Mouse (Mus musculus) midbrain, embryonic 16.5 days (tissue): ENCODE measurements around the gene Dctn5. TPM values are rescaled to one million over a fixed set of nuclear protein-coding genes. Genes with fewer than 3 reads are reported as not detected.

Experiments used
- ATAC-seq: fragments of 200-750 bp; cut with Nextera tagmentation; 2 replicates; pipeline ENCODE4 v1.8.0; 2017; ENCODE audit warnings: moderate TSS enrichment
- H3K27ac ChIP-seq: fragments of 300-500 bp; sonication (generic); 2 replicates; pipeline ENCODE4 v1.5.1; 2014; ENCODE audit warnings: mild to moderate bottlenecking, low read length, mixed read lengths
- H3K27me3 ChIP-seq: fragments of 300-500 bp; sonication (generic); 2 replicates; pipeline ENCODE4 v1.6.1; 2014; ENCODE audit warnings: low read depth, low read length, mixed read lengths; ENCODE audit not compliant: control insufficient read depth, insufficient read depth
- H3K36me3 ChIP-seq: fragments of 300-500 bp; sonication (generic); 2 replicates; pipeline ENCODE4 v1.6.1; 2014; ENCODE audit warnings: mild to moderate bottlenecking, low read length, moderate library complexity, mixed read lengths; ENCODE audit not compliant: control insufficient read depth, insufficient read depth
- H3K4me1 ChIP-seq: fragments of 300-500 bp; sonication (generic); 2 replicates; pipeline ENCODE4 v1.6.1; 2014; ENCODE audit warnings: mild to moderate bottlenecking, low read length, mixed read lengths; ENCODE audit not compliant: control insufficient read depth, insufficient read depth
- H3K4me2 ChIP-seq: fragments of 300-500 bp; sonication (generic); 2 replicates; pipeline ENCODE4 v1.6.1; 2014; ENCODE audit warnings: mild to moderate bottlenecking, low read length, mixed read lengths
- H3K4me3 ChIP-seq: fragments of 300-500 bp; sonication (generic); 2 replicates; pipeline ENCODE4 v1.5.1; 2014; ENCODE audit warnings: low read depth, mild to moderate bottlenecking, low read length, moderate library complexity, mixed read lengths
- H3K9ac ChIP-seq: fragments of 300-500 bp; sonication (generic); 2 replicates; pipeline ENCODE4 v1.6.1; 2014; ENCODE audit warnings: low read depth, low read length, mixed read lengths
- H3K9me3 ChIP-seq: fragments of 300-500 bp; sonication (generic); replicated peaks from 2 replicates; pipeline ENCODE4 v1.6.1; 2014; ENCODE audit warnings: mild to moderate bottlenecking, low read length, mixed read lengths; ENCODE audit not compliant: control insufficient read depth, poor library complexity, severe bottlenecking
- WGBS: fragments of 180-500 bp; shearing (Covaris S2); extraction: QIAGEN DNeasy Blood & Tissue Kit; methylation state at CpG from one replicate; pipeline ENCODE4 v1.1.7; 2014; 5-methylcytosine and 5-hydroxymethylcytosine counted together
- polyA plus RNA-seq: library from polyadenylated mRNA; unstranded; fragments of >200 nt; fragmentation: Nextera tagmentation; extraction: Ambion mirVana; gene quantifications from 2 replicates; pipeline ENCODE4 v1.2.1, GENCODE M21; 2015

Dctn5 gene
- polyA plus RNA-seq, 1 experiment from 2014 or later: 169 TPM

GRCm38 (mm10) chr7:122186043-122186442, 53.2 kb downstream of the Dctn5 start, which contains the start of gene Ern2:
Gene Ern2 (minus strand): TSS chr7:122186207.
- H3K9me3 ChIP-seq: no peaks in the 10 kb centered on the region
- ATAC-seq: no peak
- H3K4me3 ChIP-seq: peak within 1 kb of the TSS; percentile 7
- H3K4me2 ChIP-seq: peak within 1 kb of the TSS; percentile 49
- 30% methylated on average over 15 of the region's 17 CpGs for WGBS
- H3K9ac ChIP-seq: peak within 1 kb of the TSS; percentile 41; the same call in 1 of the 2 replicates
- H3K27me3 ChIP-seq: no peaks in the 10 kb centered on the region
- no peak within 1 kb of the TSS for H3K27ac ChIP-seq
- no peaks in the 10 kb centered on the region for H3K36me3 ChIP-seq
- peaks cover 2% of the 10 kb centered on the region for H3K4me1 ChIP-seq

- Histone ChIP-seq H3K4me3 (no peak overlapping the region), H3K9me3 (no peaks in the 10 kb centered on the region), H3K27ac (no peak overlapping the region), H3K36me3 (no peaks in the 10 kb centered on the region), H3K9ac (no peak overlapping the region), H3K27me3 (no peaks in the 10 kb centered on the region), H3K4me2 (no peak overlapping the region), H3K4me1 (peaks cover 2% of the 10 kb centered on the region)
- WGBS: 27% methylated on average over 7 of the region's 7 CpGs
- ATAC-seq: no peak
These were observed 56.6 kb downstream of the Dctn5 start for GRCm38 (mm10) chr7:122189484-122189883.

GRCm38 (mm10) chr7:122191097-122191496, 58.3 kb downstream of the Dctn5 start:
- no peak overlapping the region for H3K9ac ChIP-seq
- no peak overlapping the region for H3K4me3 ChIP-seq
- no peak overlapping the region for H3K4me2 ChIP-seq
- H3K4me1 ChIP-seq: peaks cover under 1% of the 10 kb centered on the region; the same call in 1 of the 2 replicates
- no peak overlapping the region for H3K27ac ChIP-seq
- ATAC-seq: no peak
- WGBS: 67% methylated on average over 10 of the region's 10 CpGs
- no peaks in the 10 kb centered on the region for H3K27me3 ChIP-seq
- no peaks in the 10 kb centered on the region for H3K9me3 ChIP-seq
- H3K36me3 ChIP-seq: no peaks in the 10 kb centered on the region

GRCm38 (mm10) chr7:122193919-122194318, 61.1 kb downstream of the Dctn5 start:
- Histone ChIP-seq H3K4me3 (no peak overlapping the region), H3K4me1 (no peaks in the 10 kb centered on the region), H3K27me3 (no peaks in the 10 kb centered on the region), H3K9ac (no peak overlapping the region), H3K4me2 (no peak overlapping the region), H3K9me3 (no peaks in the 10 kb centered on the region), H3K27ac (no peak overlapping the region), H3K36me3 (no peaks in the 10 kb centered on the region)
- ATAC-seq: no peak

GRCm38 (mm10) chr7:122196771-122197170, 63.9 kb downstream of the Dctn5 start:
- WGBS: 91% methylated on average over 9 of the region's 9 CpGs

GRCm38 (mm10) chr7:122197306-122197705, 64.5 kb downstream of the Dctn5 start:
- Histone ChIP-seq H3K4me2 (no peak overlapping the region), H3K36me3 (no peaks in the 10 kb centered on the region), H3K9ac (no peak overlapping the region), H3K4me3 (no peak overlapping the region), H3K9me3 (no peaks in the 10 kb centered on the region), H3K27ac (no peak overlapping the region), H3K4me1 (no peaks in the 10 kb centered on the region), H3K27me3 (no peaks in the 10 kb centered on the region)
- ATAC-seq: no peak
- WGBS: 47% methylated on average over 4 of the region's 4 CpGs

More at GRCm38 (mm10) chr7:122196771-122197170, 63.9 kb downstream of the Dctn5 start:
- no peaks in the 10 kb centered on the region for H3K36me3 ChIP-seq
- H3K27me3 ChIP-seq: no peaks in the 10 kb centered on the region
- no peak overlapping the region for H3K4me3 ChIP-seq
- ATAC-seq: no peak
- no peaks in the 10 kb centered on the region for H3K9me3 ChIP-seq
- no peak overlapping the region for H3K4me2 ChIP-seq
- H3K27ac ChIP-seq: no peak overlapping the region
- no peak overlapping the region for H3K9ac ChIP-seq
- H3K4me1 ChIP-seq: no peaks in the 10 kb centered on the region

Other genes starting within 250 kb of the Dctn5 start
- 26.0 and 29.1 TPM in 2 replicates for gene Cog7, start 151.3 kb upstream of the Dctn5 start, polyA plus RNA-seq
- gene Gga2, start 111.8 kb upstream of the Dctn5 start, polyA plus RNA-seq: 50.5 and 58.6 TPM in 2 replicates
- gene Ubfd1, start 65.9 kb upstream of the Dctn5 start, polyA plus RNA-seq: 75.7 and 81.6 TPM in 2 replicates
- gene Ears2, start 65.8 kb upstream of the Dctn5 start, polyA plus RNA-seq: 8.9 and 9.4 TPM in 2 replicates
- gene Ndufab1, start 31.2 kb upstream of the Dctn5 start, polyA plus RNA-seq: 582 and 601 TPM in 2 replicates
- gene Palb2, start 56 bp upstream of the Dctn5 start, polyA plus RNA-seq: 4.0 and 5.5 TPM in 2 replicates
- gene Plk1, start 26.4 kb downstream of the Dctn5 start, polyA plus RNA-seq: 11.9 and 15.1 TPM in 2 replicates
- gene Ern2, start 53.2 kb downstream of the Dctn5 start, polyA plus RNA-seq: 1.7 and 2.2 TPM in 2 replicates
- gene Chp2, start 86.5 kb downstream of the Dctn5 start, polyA plus RNA-seq: 0.89 and 1.0 TPM in 2 replicates
- 116 and 148 TPM in 2 replicates for gene Prkcb, start 155.7 kb downstream of the Dctn5 start, polyA plus RNA-seq